Mouse (Mus musculus) liver, adult 2 months (tissue): Measurements from ENCODE around the gene Phtf2.

Experiments used
- CTCF ChIP-seq: fragments of 200-500 bp; IDR thresholded peaks from 2 replicates; pipeline ENCODE4 v1.5.1; 2011; ENCODE audit warnings: low read depth, low read length, control low read depth
- POLR2A ChIP-seq: fragments of 200-500 bp; IDR thresholded peaks from 2 replicates; pipeline ENCODE4 v1.6.1; 2011; ENCODE audit warnings: low read length, control low read depth; ENCODE audit not compliant: insufficient read depth; ENCODE audit errors: extremely low read depth

GRCm38 (mm10) chr5:20837082-20837481 lies 44.8 kb downstream of the Phtf2 start:
- TF ChIP-seq POLR2A = no peak
- no peak for TF ChIP-seq CTCF
